Mouse (Mus musculus) lung, postnatal 36 days (tissue): ENCODE results near the gene Alkbh1.

Experiments
- DNase-seq: peaks from one replicate; pipeline ENCODE4 v3.0.0; 2022; ENCODE audit warnings: mixed read lengths

The Alkbh1 gene

DNA sequence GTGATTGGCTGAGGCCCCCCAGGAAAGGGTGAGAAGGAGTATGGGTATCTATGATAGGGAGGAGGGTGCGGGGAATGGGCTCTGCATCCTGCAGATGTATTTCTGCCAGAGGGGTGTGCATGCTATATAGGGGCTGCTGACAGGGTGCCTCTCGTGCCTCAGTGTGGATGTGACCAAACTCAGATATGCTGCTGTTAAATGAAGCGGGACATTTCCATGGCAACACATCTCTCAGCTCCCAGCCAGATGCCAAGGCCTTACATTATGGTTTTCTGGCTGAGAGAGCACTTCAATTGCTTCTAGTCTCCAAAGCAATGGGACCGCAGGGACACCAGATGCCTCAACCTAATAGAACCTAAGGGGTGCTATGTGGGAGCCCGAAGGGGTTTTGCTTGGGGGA, 24.9 kb downstream of the Alkbh1 start:
- DNase-seq = no peak

DNA sequence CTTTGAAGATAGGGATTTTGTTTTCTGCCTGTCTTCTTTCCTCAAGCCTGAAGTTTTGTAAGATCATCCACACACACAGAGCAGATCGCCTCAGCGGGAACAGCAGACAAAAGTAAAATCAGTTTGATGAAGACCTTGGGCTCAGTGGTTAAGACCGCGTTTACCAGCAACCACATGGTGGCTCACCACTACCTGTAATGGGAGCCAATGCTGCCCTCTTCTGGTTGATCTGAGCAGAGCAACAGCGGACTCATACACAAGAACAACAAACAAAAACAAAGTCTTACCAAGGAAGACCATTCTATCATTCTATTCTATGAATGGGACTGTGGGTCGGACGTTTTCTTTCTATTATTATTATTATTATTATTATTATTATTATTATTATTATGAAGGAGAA, 27.1 kb downstream of the Alkbh1 start:
- DNase-seq = peak; percentile 84

DNA sequence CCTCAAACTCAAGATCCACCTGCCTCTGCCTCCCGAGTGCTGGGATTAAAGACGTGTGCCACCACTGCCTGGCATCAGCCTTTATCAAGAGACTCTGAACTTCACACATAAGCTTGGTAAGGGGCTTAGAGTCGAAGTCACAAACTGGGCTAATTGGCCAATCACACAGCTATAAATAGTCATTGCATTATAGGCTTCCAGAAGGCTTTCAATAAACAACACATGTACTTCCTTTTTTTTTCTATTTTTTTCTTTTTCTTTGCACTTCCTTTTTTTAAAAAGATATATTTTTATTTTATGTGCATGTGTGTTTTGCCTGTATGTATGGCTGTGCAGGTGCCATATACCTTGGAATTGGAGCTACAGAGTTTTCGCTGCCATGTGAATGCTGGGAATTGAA, 28.5 kb downstream of the Alkbh1 start:
- DNase-seq = no peak

DNA sequence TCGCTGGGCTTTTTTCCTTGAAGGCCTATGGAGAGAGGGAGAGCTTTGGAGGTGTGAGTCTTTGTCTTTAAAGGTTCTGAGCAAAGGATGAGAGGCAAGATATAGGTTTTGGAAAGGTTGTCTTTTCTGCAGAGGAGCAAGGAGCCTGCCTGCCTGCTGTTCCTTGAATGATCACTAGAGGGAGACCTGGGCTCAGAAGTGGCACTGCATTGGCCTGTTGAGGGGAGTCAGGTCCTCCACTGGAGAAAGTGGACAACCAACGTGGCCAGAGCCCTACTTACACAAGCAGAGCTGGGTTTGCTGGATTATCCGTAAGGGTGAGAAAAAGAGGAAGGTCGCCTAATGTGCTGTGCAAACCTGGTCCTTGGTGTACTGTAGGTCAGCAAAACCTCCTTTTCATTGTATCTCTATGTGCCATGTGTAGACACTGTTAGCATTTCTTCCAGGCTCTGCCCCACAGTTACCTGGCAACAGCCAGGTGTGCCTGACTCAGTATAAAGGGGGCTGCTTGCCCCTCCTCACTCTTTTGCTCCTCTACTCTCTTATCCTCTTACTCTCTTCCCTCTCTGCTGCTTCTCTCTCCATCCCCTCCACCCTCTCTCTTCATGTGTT, 30.5 kb downstream of the Alkbh1 start:
- DNase-seq = peak; percentile 87

DNA sequence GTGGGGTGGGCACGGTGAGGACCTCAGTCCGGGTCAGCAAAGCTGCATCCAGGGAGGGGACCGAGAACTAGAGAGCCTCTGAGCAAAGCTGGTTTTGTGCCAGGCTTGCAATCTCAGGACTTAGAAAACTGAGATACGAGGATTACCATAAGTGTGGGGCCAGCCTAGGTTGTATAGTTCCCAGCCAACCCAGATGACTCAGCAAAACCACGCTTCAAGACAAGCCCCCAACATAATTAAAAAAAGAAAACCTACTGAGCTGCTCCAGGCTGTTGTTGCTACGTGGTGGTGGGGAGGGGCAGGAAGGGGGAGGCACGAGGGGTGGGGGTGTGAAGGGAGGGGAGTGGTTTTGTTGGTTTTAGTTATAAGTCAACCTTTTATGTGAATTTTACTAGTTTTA, 32.8 kb downstream of the Alkbh1 start:
- peak; percentile 35 for DNase-seq

DNA sequence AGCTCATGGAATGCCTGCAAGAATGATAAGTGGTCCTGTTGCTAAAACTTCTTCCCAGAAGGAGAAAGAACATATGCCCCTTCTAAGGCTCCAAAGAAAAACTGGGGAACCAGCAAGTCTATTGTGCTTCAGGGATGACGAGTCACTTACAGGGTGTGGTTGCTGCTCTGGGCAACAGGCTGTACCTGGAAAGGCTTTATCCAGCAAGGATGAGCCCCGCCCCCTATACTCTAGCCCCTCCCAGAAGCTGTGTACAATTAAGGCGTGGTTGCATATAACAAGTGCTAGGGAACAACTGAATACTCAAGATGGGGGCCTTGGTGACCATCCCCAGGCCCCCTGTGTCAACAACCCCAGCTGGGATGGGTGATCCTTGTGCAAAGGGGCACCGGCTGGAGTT, 34.7 kb downstream of the Alkbh1 start:
- DNase-seq = no peak

DNA sequence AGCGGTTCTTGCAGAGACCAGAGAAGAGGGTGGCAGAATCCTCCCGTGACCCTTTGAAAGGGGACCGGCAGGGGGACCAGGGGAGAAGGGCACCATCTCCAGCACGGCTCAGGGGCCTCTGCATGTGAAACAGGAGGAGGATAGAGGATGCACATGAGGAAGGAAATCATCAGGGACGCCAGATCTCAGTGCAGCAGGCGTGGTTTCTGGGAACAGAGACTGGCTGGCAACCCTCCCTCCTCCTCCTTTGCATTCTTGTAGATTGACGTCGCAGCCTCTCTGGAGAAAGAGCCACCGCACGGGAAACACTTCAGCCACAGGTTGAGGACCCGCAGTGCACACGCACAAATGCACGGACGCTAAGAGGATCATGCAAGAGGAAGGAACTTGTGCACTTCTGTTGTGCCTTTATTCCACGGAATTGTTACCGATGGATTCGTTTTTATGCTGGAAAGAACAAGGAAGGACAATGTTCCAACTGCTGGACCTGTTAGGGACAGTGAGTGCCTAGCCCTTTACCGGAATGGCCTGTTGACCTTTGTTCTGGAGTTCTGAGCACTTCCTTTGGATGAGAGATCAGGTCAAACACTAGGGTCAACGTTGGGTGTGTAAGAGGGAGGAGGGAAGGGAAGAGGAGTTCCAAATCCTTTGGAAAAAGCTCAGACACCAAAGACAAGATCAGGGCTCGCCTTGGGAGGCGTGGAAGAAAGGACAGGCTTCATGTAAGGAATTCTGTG, 35.8 kb downstream of the Alkbh1 start:
- peak; percentile 89 for DNase-seq

DNA sequence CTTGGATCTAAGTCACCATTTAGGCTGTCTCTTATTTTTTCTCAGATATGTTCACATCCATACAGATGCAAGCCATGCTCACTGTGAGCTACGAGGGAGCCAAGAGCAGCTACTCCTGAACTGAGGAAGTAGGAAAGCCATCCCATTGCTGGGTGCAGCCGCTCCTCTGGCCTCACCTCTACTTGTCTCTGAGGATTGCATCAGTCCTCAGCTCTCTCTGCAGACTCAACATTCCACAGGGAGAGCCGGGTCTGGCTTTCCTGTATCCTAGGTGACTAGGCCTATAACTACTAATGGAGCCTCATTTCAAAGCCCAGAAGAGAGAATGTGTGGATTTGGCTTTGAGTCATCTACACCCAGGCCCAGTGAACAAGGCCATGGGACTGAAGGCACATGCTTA, 38.1 kb downstream of the Alkbh1 start:
- DNase-seq = peak; percentile 63

DNA sequence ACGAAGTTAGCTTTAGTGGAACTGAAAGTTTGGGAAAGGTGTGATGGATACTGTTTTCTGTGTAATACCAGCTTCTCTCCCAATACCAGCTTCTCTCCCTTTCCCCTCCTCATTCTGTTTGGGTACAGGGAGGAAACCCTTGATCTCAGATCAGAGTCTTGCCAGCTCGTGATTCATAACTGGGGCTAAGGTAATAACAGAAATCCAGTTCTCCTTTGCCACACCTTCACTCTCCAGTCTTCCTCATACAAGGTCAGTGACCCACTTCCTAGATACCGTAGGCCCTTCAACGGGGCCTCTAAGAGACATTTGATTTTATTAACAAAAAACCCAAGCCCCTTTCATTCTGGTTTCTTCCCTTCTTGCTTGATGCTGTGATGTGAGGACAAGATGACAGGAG, 38.7 kb downstream of the Alkbh1 start:
- no peak for DNase-seq

DNA sequence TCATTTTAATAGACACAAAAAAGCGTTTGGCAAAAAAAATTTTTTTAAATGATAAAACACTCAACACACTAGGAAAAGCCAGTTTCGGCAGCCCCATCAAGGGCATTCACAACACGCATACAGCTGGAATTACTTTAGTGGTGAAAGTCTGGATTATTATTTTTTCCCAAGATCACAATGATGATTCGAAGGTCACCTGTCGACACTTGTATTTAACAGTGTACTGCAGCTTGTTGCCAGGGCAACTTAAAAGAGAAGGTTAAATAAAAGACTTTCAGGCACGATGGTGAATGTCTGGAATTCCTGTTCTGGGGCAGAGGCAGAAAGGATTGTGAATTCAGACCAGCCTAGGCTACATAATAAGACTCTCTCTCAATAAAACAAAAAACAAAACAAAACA, 41.9 kb downstream of the Alkbh1 start:
- DNase-seq = no peak

DNA sequence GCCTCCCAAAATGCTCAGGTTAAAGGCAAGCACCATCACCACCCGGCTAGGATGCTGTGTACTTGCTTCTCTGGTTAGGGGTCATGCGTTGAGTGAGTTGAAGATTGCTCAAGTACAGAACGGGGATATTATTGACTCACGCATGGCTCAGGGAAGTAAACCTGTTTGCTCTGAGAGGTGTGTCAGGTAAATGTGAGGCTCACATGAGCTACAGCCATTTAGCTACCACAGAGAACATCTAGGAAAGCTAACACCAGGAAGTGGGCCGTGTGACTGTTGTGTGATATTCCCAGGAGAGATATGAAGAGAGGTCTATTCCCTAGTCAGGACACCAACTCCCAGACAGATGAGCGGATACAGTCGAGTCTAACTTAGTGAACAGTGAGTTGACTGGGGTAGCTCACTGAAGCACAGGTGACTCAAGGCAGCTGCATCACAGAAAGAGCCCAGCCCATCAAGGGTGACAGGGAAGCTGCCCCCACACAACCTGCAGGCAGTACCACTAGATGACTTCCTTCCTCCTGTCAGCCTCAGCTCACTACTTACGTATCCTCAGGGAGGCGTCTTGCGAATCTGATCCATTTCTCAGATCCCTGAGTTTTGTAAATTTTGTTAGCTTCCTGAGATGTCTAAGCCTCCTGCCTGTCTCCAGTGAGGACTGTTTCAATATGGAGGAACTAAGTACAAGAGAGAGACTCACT, 44.5 kb downstream of the Alkbh1 start:
- DNase-seq = no peak

DNA sequence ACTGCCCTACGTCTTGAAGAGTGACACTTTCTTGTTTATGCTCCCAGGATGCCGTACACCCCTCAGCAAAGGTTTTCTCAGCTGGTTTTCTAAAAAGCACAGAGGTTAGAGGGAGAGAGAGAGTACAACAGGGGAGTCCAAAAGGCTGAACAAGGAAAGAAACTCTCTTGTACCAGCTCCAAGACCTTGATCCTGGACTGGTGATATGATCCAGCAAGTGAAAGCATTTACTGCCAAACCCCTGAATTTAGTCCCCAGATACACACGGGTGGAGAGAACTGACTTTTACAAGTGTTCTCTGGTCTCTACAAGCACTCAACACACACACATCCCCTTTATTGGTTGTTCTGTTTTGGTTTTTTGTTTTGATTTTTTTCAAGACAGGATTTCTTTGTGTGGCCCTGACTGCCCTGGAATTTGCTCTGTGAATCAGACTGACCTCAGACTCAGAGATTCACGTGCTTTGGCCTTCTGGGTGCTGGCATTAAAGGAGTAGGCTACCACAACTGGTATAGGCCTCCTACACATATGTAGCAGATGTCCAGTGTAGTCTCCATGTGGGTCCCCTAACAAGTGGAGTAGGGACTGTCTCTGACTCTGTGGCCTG, 45.9 kb downstream of the Alkbh1 start:
- DNase-seq = no peak

DNA sequence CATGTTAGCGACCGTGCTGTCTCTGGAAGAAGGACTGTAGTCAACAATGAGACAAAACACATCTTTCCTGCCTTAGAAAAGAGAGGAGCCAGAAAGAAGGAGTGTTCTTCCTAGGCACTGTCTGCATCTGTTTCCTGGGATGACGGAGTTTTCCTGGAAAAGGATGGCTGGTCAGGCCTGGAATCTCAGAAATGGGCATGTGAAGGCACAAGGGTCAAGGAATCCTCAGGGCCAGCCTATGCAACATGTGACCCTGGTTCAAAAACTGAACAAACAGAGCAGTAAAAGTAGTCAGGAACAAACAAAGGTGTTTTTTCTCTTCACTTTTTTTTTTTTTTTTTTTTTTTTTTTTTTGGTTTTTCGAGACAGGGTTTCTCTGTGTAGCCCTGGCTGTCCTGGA, 46.7 kb downstream of the Alkbh1 start:
- DNase-seq = no peak

DNA sequence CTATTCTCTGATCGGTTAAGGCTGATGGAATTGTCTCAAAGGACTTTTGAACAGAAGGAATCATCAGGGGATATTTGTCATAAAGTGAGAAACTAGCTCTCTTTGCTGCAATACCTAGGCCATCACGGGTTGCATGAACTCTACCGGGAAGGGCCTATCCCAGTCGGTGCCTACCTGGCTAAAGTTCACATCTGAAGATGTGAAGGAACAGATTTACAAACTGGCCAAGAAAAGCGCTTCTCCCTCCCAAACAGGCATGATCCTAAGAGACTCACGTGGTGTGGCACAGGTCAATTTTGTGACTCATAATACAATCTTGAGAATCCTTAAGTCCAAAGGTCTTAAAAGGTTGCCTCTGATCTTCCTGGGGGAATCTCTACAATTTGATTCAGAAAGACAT, 49.5 kb downstream of the Alkbh1 start:
- no peak for DNase-seq

DNA sequence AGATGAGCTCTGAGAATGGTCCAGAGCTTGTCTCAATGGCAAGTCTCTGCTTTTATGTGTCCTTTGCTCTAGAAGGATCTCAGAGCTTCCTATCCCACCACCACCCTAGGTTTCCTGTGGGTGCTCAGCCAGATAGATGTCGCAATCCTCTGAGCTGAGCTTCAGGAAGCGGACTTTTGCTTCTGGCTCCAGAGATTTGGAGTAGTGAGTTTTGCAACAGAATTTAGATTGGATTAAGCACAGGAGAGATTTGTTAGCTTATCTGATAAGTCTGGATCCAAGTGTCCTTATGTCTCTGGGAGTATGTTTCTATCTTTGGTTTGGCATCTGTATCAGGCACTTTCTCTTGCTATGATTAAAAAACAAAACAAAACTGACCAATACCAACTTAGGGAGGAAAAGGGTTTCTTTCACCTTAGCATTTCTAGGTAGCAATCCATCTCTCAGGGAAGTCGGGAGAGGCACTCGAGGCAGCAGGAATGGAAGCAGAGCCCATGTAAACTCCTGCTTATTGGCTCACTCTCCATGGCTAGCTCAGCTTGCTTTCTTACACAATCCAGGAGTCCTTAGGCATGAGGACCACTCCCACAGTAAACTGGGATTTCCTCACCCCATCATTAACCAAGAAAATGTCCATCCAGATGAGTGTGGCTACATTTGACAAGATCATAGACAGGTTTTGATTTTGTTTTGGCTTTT, 50.2 kb downstream of the Alkbh1 start:
- peak; percentile 82 for DNase-seq

DNA sequence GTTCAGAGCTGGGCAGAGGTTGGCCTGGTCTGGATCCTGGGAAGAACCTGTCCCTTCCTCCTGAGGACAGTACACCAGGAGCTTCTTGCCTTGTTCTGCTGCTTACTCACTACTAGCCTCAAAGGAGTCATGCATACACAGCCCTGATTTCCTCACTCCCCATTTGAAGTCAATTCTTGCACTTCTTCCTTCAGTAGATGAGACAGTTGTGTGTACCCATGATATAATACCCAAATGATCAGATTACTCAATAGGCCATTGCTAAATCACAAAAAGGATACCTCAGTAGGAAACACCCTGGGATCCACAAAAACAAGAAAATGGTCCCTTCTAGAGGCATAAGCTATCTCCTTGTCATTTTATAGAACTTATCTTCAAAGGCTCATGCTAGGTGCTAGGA, 52.5 kb downstream of the Alkbh1 start:
- DNase-seq = no peak

DNA sequence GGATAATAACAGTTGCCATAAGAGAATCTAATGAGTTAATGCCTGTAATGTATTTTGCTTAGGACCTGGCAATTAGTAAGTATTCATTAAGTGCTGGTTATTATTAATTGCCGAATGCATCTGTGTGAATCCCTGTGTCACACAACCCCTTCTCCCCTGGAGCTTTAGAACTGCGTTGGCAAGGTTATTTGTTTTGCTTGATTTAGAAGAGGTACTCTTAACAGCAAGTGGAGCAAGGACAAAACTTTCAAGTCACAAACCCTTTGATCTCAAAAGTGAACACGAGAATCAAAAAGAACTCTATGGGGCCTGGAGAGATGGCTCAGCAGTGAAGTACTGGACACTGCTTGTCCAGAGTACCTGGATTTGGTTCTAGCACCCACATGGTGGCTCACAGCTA, 54.6 kb downstream of the Alkbh1 start:
- DNase-seq = no peak

DNA sequence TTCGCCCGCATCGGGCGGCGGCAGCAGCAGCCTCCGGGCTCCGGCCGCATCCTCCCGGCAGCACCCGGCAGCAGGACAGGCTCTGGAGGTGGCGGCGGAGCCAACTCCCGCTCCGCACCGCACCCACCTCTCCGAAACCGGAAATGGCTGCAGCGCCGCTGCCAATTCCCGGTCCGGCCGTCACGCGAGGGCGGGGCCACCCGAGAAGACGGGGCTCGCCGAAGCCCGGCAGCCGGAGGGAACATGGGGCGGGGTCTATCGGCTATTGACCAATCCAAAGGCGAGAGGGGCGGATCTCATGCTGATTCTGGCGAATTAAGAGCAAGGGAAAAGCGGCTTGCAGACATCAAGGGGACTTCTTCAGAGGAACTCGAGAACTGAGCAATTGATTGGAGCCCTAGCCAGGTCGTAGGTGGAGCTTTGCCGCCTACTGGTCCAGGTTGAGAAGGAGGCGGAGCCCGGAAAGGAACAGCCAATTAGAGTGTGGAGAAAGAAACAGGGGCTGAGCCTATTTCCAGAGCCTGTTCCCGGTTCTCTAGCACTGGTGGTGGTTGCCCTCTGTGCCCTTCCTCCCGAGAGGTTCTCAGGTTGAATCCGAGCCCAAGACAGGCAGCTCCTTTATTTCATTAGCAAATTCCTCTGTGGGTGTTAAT, 55.6 kb downstream of the Alkbh1 start, which contains the start of gene Sptlc2:
Sptlc2 (minus strand) TSS at position 234 of the 653 bp plus-strand sequence.
- peak; percentile 100 for DNase-seq

DNA sequence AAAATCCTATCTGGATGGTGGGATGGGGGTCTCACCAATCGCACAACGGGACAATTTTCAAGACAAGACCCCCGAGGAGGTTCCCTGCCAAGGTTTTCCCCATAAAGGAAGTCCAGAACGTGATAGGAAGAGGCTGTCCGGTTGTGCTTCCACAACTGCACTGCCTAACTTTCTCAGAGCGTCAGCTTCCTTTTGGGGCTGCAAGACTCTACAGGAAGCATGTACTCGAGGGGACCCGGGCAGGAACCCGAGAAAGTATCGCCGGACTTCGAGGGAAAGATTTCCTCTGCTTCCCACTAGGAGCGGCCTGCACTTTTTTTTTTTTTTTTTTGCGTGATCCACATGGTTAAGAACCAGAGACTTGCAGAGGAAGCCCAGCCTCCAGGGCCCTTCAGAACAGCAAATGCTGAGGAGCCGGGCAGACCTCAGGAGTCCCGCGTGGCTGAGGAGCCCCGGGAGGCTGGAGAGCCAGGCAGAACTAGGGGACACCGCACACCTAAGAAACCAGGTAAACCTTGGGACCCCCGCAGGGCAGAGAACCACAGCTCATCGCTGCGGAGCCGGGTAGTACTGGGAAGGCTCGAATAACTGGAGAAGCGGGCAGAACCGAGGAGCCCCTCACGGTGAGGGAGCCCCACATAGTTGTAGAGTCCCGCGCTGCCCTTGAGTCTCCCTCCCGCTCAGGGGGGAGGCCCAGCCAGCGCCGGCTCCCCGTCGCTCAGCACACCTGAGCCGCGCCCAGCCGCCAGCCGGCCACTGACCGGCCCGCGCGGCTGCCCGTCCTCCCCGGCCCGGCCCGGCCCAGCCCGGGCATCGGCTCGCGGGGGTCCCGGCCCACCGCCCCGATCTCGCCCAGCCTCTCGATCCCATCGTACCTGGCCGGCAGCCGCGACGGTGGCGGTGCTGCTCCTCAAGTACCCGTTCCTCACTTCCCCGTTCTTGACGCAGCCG, 56.4 kb downstream of the Alkbh1 start:
- peak; percentile 53 for DNase-seq

DNA sequence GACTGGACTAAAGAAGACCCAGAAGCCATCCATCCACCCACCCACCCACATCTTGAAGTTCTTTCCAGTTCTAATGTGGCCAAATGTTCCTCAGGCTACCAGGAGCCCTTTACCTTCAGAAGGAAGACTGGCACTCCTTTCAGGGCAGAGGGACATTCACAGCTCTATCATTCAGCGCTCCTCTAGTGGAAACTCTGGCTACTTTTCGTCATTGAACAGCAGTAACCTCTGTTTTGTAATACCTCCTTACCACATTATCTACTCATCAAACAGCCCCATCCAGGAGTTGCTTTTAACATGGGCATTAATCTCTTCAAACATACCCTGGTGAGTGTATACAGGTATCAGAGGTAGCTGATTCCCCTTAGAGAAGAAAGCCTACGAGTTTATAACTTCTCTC, 58.8 kb downstream of the Alkbh1 start:
- no peak for DNase-seq

DNA sequence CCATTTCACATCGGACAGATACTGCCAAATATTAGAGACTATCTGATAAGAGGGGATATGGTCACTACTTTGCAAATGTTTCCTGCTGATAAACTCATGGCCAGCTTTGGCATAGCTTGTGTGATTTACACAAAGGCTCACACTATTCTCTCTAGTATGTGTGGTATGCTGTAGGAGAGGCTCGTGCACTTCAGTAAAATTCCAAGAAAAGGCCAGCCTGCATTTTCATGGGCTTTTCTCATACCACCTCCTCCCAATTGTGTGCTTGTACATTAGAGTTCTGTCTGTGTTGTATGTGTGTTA, 62.5 kb downstream of the Alkbh1 start:
- DNase-seq = peak; percentile 69
